Mouse (Mus musculus): ENCODE results near the gene Zmynd10. TPM values are rescaled to one million over a fixed set of nuclear protein-coding genes. Genes with fewer than 3 reads are reported as not detected.

The Zmynd10 gene
- 1 to 10 TPM; 3.9 to 4.7 TPM for total RNA-seq (2021)

GRCm38 (mm10) chr9:107547026-107547425 is at the start of gene Zmynd10:
TSS of gene Zmynd10 (plus strand) at chr9:107547298.
- intact Hi-C loops (cut with DNase I), result no loop called here

GRCm38 (mm10) chr9:107500708-107501286 is 46.3 kb upstream of the Zmynd10 start:
- intact Hi-C loops (cut with DNase I), result no loop called here

More at GRCm38 (mm10) chr9:107547026-107547425, at the start of gene Zmynd10:
- DNase-seq, result peak; percentile 85

GRCm38 (mm10) chr9:107502131-107502846 is 44.8 kb upstream of the Zmynd10 start:
- intact Hi-C loops (cut with DNase I), result no loop called here
- DNase-seq, result peak; percentile 42

More at GRCm38 (mm10) chr9:107500708-107501286, 46.3 kb upstream of the Zmynd10 start:
- DNase-seq, result no peak

GRCm38 (mm10) chr9:107504662-107505537 is 42.2 kb upstream of the Zmynd10 start:
- intact Hi-C loops (cut with DNase I), result no loop called here
- DNase-seq, result peak; percentile 69

GRCm38 (mm10) chr9:107508266-107508665 is 38.8 kb upstream of the Zmynd10 start:
- intact Hi-C loops (cut with DNase I), result no loop called here
- peak; percentile 69 for DNase-seq

GRCm38 (mm10) chr9:107510384-107511100 is 36.6 kb upstream of the Zmynd10 start:
- no peak for DNase-seq
- intact Hi-C loops (cut with DNase I), result loop anchor here (5.0 kb wide), 1 partner anchor 213 kb away; the partner anchor contains the start of gene Cish

- intact Hi-C loops (cut with DNase I), result loop anchor here (5.0 kb wide), 1 partner anchor 214 kb away; the partner anchor contains the start of gene Cish
- DNase-seq, result no peak
Measured at GRCm38 (mm10) chr9:107511436-107511835, 35.7 kb upstream of the Zmynd10 start.

GRCm38 (mm10) chr9:107512326-107512725 is 34.8 kb upstream of the Zmynd10 start:
- intact Hi-C loops (cut with DNase I), result loop anchor here (5.0 kb wide), 1 partner anchor 215 kb away; the partner anchor contains the start of gene Cish
- no peak for DNase-seq

- intact Hi-C loops (cut with DNase I), result loop anchor here (2.0 to 5.0 kb wide), 2 partner anchors 158 to 217 kb away; partner anchors contain the start of gene Cish
Measured at GRCm38 (mm10) chr9:107514303-107514955, 32.7 kb upstream of the Zmynd10 start.

GRCm38 (mm10) chr9:107520331-107520730 is 26.8 kb upstream of the Zmynd10 start:
- intact Hi-C loops (cut with DNase I), result no loop called here
- no peak for DNase-seq

More at GRCm38 (mm10) chr9:107514303-107514955, 32.7 kb upstream of the Zmynd10 start:
- peak; percentile 90 for DNase-seq

- intact Hi-C loops (cut with DNase I), result no loop called here
Measured at GRCm38 (mm10) chr9:107521190-107521589, 25.9 kb upstream of the Zmynd10 start.

GRCm38 (mm10) chr9:107521711-107522399 is 25.2 kb upstream of the Zmynd10 start:
- DNase-seq, result no peak
- intact Hi-C loops (cut with DNase I), result no loop called here

More at GRCm38 (mm10) chr9:107521190-107521589, 25.9 kb upstream of the Zmynd10 start:
- DNase-seq, result no peak

GRCm38 (mm10) chr9:107522400-107522711 is 24.7 kb upstream of the Zmynd10 start:
- no peak for DNase-seq
- intact Hi-C loops (cut with DNase I), result no loop called here

GRCm38 (mm10) chr9:107526198-107527026 is 20.7 kb upstream of the Zmynd10 start:
- DNase-seq, result peak; percentile 76
- intact Hi-C loops (cut with DNase I), result no loop called here

GRCm38 (mm10) chr9:107533791-107534407 is 13.2 kb upstream of the Zmynd10 start, which contains the start of gene Tmem115:
TSS of gene Tmem115 (plus strand) at chr9:107533945.
- peak; percentile 94 for DNase-seq
- intact Hi-C loops (cut with DNase I), result no loop called here

GRCm38 (mm10) chr9:107534408-107535202 is 12.5 kb upstream of the Zmynd10 start:
- intact Hi-C loops (cut with DNase I), result no loop called here

GRCm38 (mm10) chr9:107538231-107538630 is 8.9 kb upstream of the Zmynd10 start:
- intact Hi-C loops (cut with DNase I), result no loop called here
- peak; percentile 59 for DNase-seq

More at GRCm38 (mm10) chr9:107534408-107535202, 12.5 kb upstream of the Zmynd10 start:
- no peak for DNase-seq
